Mouse (Mus musculus) layer of hippocampus, adult 18-20 months (tissue): ENCODE measurements at regions not wholly inside any gene's neighbourhood (a gene's known extent, or its start where the extent isn't known, plus 50 kb on each side); places are given as distances from the start of the nearest gene placed in this dataset.

Source experiments
- DNase-seq, 2 experiments: peaks; one replicate each; pipeline ENCODE4 v3.0.0; 2022; ENCODE audit warnings: low spot score in 2 of 2

DNA sequence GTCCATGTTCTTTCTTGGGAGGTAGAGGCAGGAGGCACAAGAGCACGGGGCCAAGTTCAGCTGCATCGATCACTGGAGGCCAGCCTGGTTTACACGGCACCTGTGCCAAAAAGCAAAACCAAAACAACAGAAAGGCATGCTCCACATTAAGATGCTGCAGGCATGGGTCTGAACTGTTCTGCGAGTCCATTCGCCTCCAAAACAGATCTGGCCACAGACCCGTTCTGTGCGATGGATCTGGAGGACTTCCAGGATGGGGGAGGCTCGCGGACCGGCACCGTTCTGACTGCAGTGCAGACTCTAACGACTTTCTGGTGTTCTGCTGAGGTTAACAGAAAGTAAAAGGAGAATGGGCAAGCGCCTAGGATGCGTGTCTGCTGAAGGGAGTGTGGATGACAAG is 52.3 kb downstream of the A230072I06Rik start:
- DNase-seq = no peak

- no peak for DNase-seq
Measured at GRCm38 (mm10) chr8:12331652-12332051, 53.0 kb downstream of the A230072I06Rik start.

DNA sequence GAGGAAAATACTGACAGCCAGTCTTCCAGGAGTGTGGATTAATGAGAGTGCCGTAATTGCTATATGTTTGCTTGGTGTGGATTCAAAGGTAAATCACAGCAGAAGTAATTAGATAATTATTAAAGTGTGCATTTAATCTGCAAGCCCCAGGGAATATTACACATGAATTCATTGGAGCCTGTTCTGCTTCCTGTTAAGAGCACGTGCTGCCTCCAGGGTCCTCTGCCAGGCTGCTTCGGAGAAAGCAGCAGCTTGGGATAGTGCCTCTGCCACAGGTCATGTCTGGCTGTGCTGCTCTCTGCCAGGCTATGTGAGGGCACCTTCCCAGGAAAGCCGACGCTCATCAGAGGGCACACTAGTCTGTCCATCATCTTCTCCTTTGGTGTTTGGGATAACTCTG is 55.5 kb downstream of the A230072I06Rik start:
- no peak for DNase-seq

- DNase-seq = no peak
Measured at GRCm38 (mm10) chr8:12334605-12335004, 56.0 kb downstream of the A230072I06Rik start.

- DNase-seq = no peak
Measured at GRCm38 (mm10) chr8:12339149-12339924, 55.8 kb upstream of the Sox1 start.

DNA sequence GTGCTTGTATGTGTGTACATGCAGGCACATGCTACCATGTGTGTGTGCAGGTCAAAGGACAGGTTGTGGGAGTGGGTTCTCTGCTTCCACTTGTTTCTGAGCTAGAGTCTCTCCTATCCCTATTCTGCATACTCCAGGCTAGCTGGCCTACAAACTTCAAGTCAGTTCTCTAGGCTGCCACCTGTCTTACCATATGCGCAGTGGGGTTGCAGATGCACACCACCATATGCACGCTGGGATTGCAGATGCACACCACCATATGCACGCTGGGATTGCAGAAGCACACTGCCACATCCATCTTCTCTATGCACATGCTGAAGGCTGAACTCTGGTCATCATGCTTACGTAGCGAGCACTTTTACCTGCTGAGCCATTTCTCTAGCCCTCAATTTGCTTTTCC is 54.1 kb upstream of the Sox1 start:
- peak in 1 of 2 experiments; percentile 62 for DNase-seq
